Mouse (Mus musculus): ENCODE measurements around the gene Polr3g. TPM values are rescaled to one million over a fixed set of nuclear protein-coding genes. Genes with fewer than 3 reads are reported as not detected.
"Not testable (repeated sequence)": the region's sequence is repeated elsewhere in the genome, so short reads cannot be mapped to it uniquely, and the experiment has no call there.

The Polr3g gene
- polyA plus RNA-seq, 1 experiment: 1.2 TPM

- no peak overlapping the region for H3K27ac ChIP-seq (ENCODE audit: insufficient read depth, low read length)
- H3K36me3 ChIP-seq (ENCODE audit: control insufficient read depth, insufficient read depth, low read length): no peaks in the 10 kb centered on the region
- H3K27me3 ChIP-seq (ENCODE audit: control insufficient read depth, insufficient read depth, low read length): no peaks in the 10 kb centered on the region
- 87% methylated on average over 14 of the region's 14 CpGs for WGBS
- no peaks in the 10 kb centered on the region for H3K4me1 ChIP-seq (ENCODE audit: control insufficient read depth, insufficient read depth, insufficient read length)
- no peak overlapping the region for H3K4me3 ChIP-seq (ENCODE audit: extremely low read depth, insufficient read depth, insufficient read length)
- DNase-seq (ENCODE audit: low read depth in 1 of 2, low spot score in 2 of 2): no peak
- no peak for TF ChIP-seq CTCF (IDR thresholded peaks at IDR 0.05; ENCODE audit: extremely low read depth, insufficient read depth, insufficient read length, insufficient replicate concordance)
- TF ChIP-seq POLR2A (IDR thresholded peaks at IDR 0.05; ENCODE audit: low read depth, low read length): no peak
These were observed 54.5 kb downstream of the Polr3g start for GRCm38 (mm10) chr13:81656091-81656850.

GRCm38 (mm10) chr13:81650382-81650781, 60.4 kb downstream of the Polr3g start:
- not testable (repeated sequence) for H3K27ac ChIP-seq (ENCODE audit: insufficient read depth, low read length); H3K4me1 ChIP-seq (ENCODE audit: control insufficient read depth, insufficient read depth, insufficient read length); H3K4me3 ChIP-seq (ENCODE audit: extremely low read depth, insufficient read depth, insufficient read length); DNase-seq (ENCODE audit: low read depth in 1 of 2, low spot score in 2 of 2); H3K36me3 ChIP-seq (ENCODE audit: control insufficient read depth, insufficient read depth, low read length); H3K27me3 ChIP-seq (ENCODE audit: control insufficient read depth, insufficient read depth, low read length)
- WGBS: 80% methylated on average over 5 of the region's 6 CpGs

GRCm38 (mm10) chr13:81646348-81646747, 64.5 kb downstream of the Polr3g start:
- no peak for TF ChIP-seq CTCF (IDR thresholded peaks at IDR 0.05; ENCODE audit: extremely low read depth, insufficient read depth, insufficient read length, insufficient replicate concordance)
- no peak for TF ChIP-seq POLR2A (IDR thresholded peaks at IDR 0.05; ENCODE audit: low read depth, low read length)
- no peaks in the 10 kb centered on the region for H3K36me3 ChIP-seq (ENCODE audit: control insufficient read depth, insufficient read depth, low read length)
- no peaks in the 10 kb centered on the region for H3K27me3 ChIP-seq (ENCODE audit: control insufficient read depth, insufficient read depth, low read length)
- DNase-seq (ENCODE audit: low read depth in 1 of 2, low spot score in 2 of 2): no peak
- H3K4me1 ChIP-seq (ENCODE audit: control insufficient read depth, insufficient read depth, insufficient read length): no peaks in the 10 kb centered on the region
- 78% methylated on average over 6 of the region's 6 CpGs for WGBS
- H3K4me3 ChIP-seq (ENCODE audit: extremely low read depth, insufficient read depth, insufficient read length): no peak overlapping the region
- no peak overlapping the region for H3K27ac ChIP-seq (ENCODE audit: insufficient read depth, low read length)

GRCm38 (mm10) chr13:81644047-81644565, 66.7 kb downstream of the Polr3g start:
- H3K27me3 ChIP-seq (ENCODE audit: control insufficient read depth, insufficient read depth, low read length): no peaks in the 10 kb centered on the region
- TF ChIP-seq CTCF (IDR thresholded peaks at IDR 0.05; ENCODE audit: extremely low read depth, insufficient read depth, insufficient read length, insufficient replicate concordance) (no peak), POLR2A (IDR thresholded peaks at IDR 0.05; ENCODE audit: low read depth, low read length) (no peak)
- H3K4me1 ChIP-seq (ENCODE audit: control insufficient read depth, insufficient read depth, insufficient read length): no peaks in the 10 kb centered on the region
- WGBS: 88% methylated on average over 11 of the region's 11 CpGs
- no peak for DNase-seq (ENCODE audit: low read depth in 1 of 2, low spot score in 2 of 2)
- no peak overlapping the region for H3K4me3 ChIP-seq (ENCODE audit: extremely low read depth, insufficient read depth, insufficient read length)
- no peak overlapping the region for H3K27ac ChIP-seq (ENCODE audit: insufficient read depth, low read length)
- no peaks in the 10 kb centered on the region for H3K36me3 ChIP-seq (ENCODE audit: control insufficient read depth, insufficient read depth, low read length)

- TF ChIP-seq CTCF (IDR thresholded peaks at IDR 0.05; ENCODE audit: extremely low read depth, insufficient read depth, insufficient read length, insufficient replicate concordance): no peak
- no peak for TF ChIP-seq POLR2A (IDR thresholded peaks at IDR 0.05; ENCODE audit: low read depth, low read length)
- Histone ChIP-seq H3K36me3 (ENCODE audit: control insufficient read depth, insufficient read depth, low read length) (no peaks in the 10 kb centered on the region), H3K27me3 (ENCODE audit: control insufficient read depth, insufficient read depth, low read length) (no peaks in the 10 kb centered on the region), H3K27ac (ENCODE audit: insufficient read depth, low read length) (no peak overlapping the region), H3K4me3 (ENCODE audit: extremely low read depth, insufficient read depth, insufficient read length) (no peak overlapping the region), H3K4me1 (ENCODE audit: control insufficient read depth, insufficient read depth, insufficient read length) (no peaks in the 10 kb centered on the region)
- DNase-seq (ENCODE audit: low read depth in 1 of 2, low spot score in 2 of 2): no peak
- 68% methylated on average over 7 of the region's 7 CpGs for WGBS
These were observed 68.2 kb downstream of the Polr3g start for GRCm38 (mm10) chr13:81642491-81643149.

GRCm38 (mm10) chr13:81641289-81642045, 69.3 kb downstream of the Polr3g start:
- Histone ChIP-seq H3K36me3 (ENCODE audit: control insufficient read depth, insufficient read depth, low read length) (no peaks in the 10 kb centered on the region), H3K4me1 (ENCODE audit: control insufficient read depth, insufficient read depth, insufficient read length) (no peaks in the 10 kb centered on the region), H3K4me3 (ENCODE audit: extremely low read depth, insufficient read depth, insufficient read length) (no peak overlapping the region), H3K27me3 (ENCODE audit: control insufficient read depth, insufficient read depth, low read length) (no peaks in the 10 kb centered on the region), H3K27ac (ENCODE audit: insufficient read depth, low read length) (no peak overlapping the region)
- TF ChIP-seq CTCF (IDR thresholded peaks at IDR 0.05; ENCODE audit: extremely low read depth, insufficient read depth, insufficient read length, insufficient replicate concordance) (peak; percentile 29; the same call in 1 of the 2 replicates), POLR2A (IDR thresholded peaks at IDR 0.05; ENCODE audit: low read depth, low read length) (no peak)
- WGBS: 21% methylated on average over 8 of the region's 8 CpGs
- peak; percentile 7 to 14 for DNase-seq (ENCODE audit: low read depth in 1 of 2, low spot score in 2 of 2)

Measured in spleen, adult 2 months (tissue).